Mouse (Mus musculus) lung, embryonic 16.5 days (tissue): Measurements from ENCODE around the gene Abhd16b. TPM values are rescaled to one million over a fixed set of nuclear protein-coding genes. Genes with fewer than 3 reads are reported as not detected.

Source experiments
- ATAC-seq: fragments of 200-750 bp; cut with Nextera tagmentation; 2 replicates; pipeline ENCODE4 v1.8.0; 2017; ENCODE audit warnings: low read depth, mild to moderate bottlenecking, moderate library complexity
- H3K27ac ChIP-seq: fragments of 300-500 bp; sonication (generic); 2 replicates; pipeline ENCODE4 v1.5.1; 2014; ENCODE audit warnings: mild to moderate bottlenecking, control low read depth, low read length
- H3K27me3 ChIP-seq: fragments of 300-500 bp; sonication (generic); 2 replicates; pipeline ENCODE4 v1.6.1; 2014; ENCODE audit warnings: low read depth, low read length, mixed read lengths; ENCODE audit not compliant: control insufficient read depth, insufficient read depth
- H3K36me3 ChIP-seq: fragments of 300-500 bp; sonication (generic); 2 replicates; pipeline ENCODE4 v1.6.1; 2014; ENCODE audit warnings: low read length; ENCODE audit not compliant: control insufficient read depth, insufficient read depth
- H3K4me1 ChIP-seq: fragments of 300-500 bp; sonication (generic); replicated peaks from 2 replicates; pipeline ENCODE4 v1.6.1; 2014; ENCODE audit warnings: low read length, mixed read lengths; ENCODE audit not compliant: control insufficient read depth, insufficient read depth
- H3K4me2 ChIP-seq: fragments of 300-500 bp; sonication (generic); 2 replicates; pipeline ENCODE4 v1.6.1; 2014; ENCODE audit warnings: low read depth, low read length, control low read depth
- H3K4me3 ChIP-seq: fragments of 300-500 bp; sonication (generic); 2 replicates; pipeline ENCODE4 v1.5.1; 2014; ENCODE audit warnings: mild to moderate bottlenecking, low read length, control low read depth
- H3K9ac ChIP-seq: fragments of 300-500 bp; sonication (generic); 2 replicates; pipeline ENCODE4 v1.6.1; 2014; ENCODE audit warnings: low read length, control low read depth
- H3K9me3 ChIP-seq: fragments of 300-500 bp; sonication (generic); 2 replicates; pipeline ENCODE4 v1.6.1; 2016; ENCODE audit warnings: low read length; ENCODE audit not compliant: control insufficient read depth
- WGBS: fragments of 180-500 bp; shearing (Covaris S2); extraction: QIAGEN DNeasy Blood & Tissue Kit; methylation state at CpG from one replicate; pipeline ENCODE4 v1.1.7; 2014; 5-methylcytosine and 5-hydroxymethylcytosine counted together
- polyA plus RNA-seq: library from polyadenylated mRNA; unstranded; fragments of >200 nt; fragmentation: Nextera tagmentation; extraction: Ambion mirVana; gene quantifications from 2 replicates; pipeline ENCODE4 v1.2.1, GENCODE M21; 2015

Gene Abhd16b
- polyA plus RNA-seq, 1 experiment from 2014 or later = 0.14 TPM

DNA sequence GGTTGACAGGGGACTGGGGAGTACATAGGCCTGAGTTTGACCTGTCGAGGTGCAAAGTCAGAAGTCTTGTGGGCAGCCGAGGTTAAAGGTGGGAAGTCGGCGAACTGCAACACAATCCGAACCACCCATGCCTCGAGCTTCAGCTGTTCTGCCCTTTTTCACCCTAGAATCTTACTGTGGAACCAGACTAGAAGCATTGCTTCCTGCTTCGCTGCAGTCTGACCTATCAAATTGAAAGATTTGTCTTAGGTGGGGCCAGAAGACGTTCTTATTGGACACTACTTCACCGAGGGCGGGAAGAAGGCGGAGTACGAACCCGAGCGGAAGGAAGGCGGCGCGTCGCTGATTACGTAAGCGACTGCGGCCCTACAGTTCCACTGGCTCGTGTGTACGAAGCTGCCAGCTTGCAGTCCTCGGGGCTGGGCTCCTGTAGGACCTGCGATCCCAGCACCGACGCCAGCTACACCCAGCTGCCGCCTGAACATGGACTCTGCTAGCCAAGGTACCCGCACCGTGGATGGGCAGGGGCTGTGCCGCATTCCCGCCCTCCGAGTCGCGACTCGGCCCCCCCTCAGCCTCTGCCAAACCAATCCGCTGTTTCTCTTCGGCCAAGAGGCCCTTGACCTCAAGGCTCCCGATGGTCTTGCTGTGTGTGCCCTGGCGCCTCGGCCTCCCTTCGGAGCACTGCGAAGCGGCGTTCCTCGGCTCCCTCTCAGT lies 4.0 kb downstream of the Abhd16b start, which contains the start of gene Tpd52l2:
TSS of gene Tpd52l2 (plus strand) at position 312 of the 717 bp plus-strand sequence.
- WGBS = under 1% methylated on average over 46 of the region's 46 CpGs
- H3K4me3 ChIP-seq = peak within 1 kb of the TSS; percentile 95
- no peaks in the 10 kb centered on the region for H3K27me3 ChIP-seq
- peaks cover 14% of the 10 kb centered on the region for H3K4me1 ChIP-seq
- peak; percentile 98 for ATAC-seq
- H3K36me3 ChIP-seq = peaks cover 6% of the 10 kb centered on the region
- H3K4me2 ChIP-seq = peak within 1 kb of the TSS; percentile 85
- no peaks in the 10 kb centered on the region for H3K9me3 ChIP-seq
- H3K9ac ChIP-seq = peak within 1 kb of the TSS; percentile 96
- peak within 1 kb of the TSS; percentile 97 for H3K27ac ChIP-seq

DNA sequence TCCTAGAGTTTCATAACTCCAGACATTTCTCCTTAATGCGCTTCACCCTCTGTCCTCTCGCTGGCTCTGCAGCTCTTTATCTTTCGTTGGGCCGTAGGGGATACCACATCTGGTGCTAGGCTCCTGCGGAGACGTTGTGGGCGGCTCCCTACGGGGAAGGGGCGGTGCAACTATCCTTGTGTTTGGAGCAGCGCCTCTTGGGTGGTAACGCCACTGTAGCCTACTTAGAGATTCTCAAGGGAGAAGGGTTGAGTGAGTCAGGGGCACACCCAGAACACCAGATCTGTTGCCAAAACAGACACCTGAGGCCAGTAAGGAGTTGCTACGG lies 4.5 kb downstream of the Abhd16b start:
- Histone ChIP-seq H3K27ac (peak overlapping the region; percentile 97), H3K36me3 (peaks cover 10% of the 10 kb centered on the region), H3K4me3 (peak overlapping the region; percentile 95), H3K9me3 (no peaks in the 10 kb centered on the region), H3K4me1 (peaks cover 14% of the 10 kb centered on the region), H3K4me2 (peak overlapping the region; percentile 85), H3K9ac (peak overlapping the region; percentile 96), H3K27me3 (no peaks in the 10 kb centered on the region)
- under 1% methylated on average over 12 of the region's 12 CpGs for WGBS
- ATAC-seq = peak; percentile 75

DNA sequence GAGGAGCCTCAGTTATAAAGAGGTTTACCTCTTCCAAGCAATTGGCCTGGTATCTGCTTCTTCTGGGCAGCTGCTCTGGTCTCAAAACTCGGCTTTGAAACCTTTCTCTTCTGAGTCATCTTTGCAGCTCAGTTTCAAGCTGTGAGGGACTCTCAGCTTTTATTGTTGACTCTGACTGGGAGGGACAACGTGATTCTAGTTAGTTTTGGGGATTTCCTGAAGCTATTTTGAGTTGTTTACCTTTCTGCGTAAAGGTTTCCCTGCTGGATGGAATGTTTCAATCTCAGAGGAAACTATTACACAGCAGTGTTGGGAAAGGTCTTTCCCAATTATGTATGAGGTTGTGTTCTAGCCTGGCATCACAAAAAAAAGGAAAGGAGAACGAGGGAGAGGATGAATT lies 5.6 kb downstream of the Abhd16b start:
- Histone ChIP-seq H3K4me3 (no peak overlapping the region), H3K4me1 (peaks cover 14% of the 10 kb centered on the region), H3K27me3 (no peaks in the 10 kb centered on the region), H3K4me2 (no peak overlapping the region; the same call in 1 of the 2 replicates), H3K27ac (no peak overlapping the region), H3K36me3 (peaks cover 18% of the 10 kb centered on the region), H3K9me3 (no peaks in the 10 kb centered on the region), H3K9ac (no peak overlapping the region)
- no peak for ATAC-seq
- 57% methylated on average over 4 of the region's 4 CpGs for WGBS

DNA sequence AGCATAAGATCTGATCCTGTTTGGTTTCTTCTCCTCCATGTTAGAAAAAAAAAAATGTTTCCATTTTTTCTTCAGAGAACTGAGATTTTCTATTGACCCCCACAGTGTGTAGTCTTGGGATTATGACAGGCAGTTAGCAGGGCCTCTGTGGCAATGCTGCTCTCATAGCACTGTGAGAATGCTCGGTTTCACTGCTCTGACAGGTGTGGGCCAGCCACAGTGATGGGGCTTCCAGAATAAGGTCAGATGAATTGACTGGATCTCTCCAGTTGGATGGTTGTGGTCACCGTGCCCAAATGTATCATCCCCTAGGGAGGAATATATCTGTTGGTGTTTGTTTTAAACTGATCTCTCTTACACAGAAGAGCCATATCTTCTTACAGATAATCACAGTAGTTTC lies 16.2 kb downstream of the Abhd16b start:
- Histone ChIP-seq H3K9me3 (no peaks in the 10 kb centered on the region), H3K36me3 (peaks cover 55% of the 10 kb centered on the region), H3K4me3 (no peak overlapping the region), H3K27me3 (no peaks in the 10 kb centered on the region), H3K4me2 (no peak overlapping the region), H3K27ac (no peak overlapping the region), H3K4me1 (0 out of 2 replicates have a peak, but pooled peaks cover 3% of the 10 kb centered on the region), H3K9ac (no peak overlapping the region)
- WGBS = 87% methylated on average over 2 of the region's 2 CpGs
- no peak for ATAC-seq

DNA sequence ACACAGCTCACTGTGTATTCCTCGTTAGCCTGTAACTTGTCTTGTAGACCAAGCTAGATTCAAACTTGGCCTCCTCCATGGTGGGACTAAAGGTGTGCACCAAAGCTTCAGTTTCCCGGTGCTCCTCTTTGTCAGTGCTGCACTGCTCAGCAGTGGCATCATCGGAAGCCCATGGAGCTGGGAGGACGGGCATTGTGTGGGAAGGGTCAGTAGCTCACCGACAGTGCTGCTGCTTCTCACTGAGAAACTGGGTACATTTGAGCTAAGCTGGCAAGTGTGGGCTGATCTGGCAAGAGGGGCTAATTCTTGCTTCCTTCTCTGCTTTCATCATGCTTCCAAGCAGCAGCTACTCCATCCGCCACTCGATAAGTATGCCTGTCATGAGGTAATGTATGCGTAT lies 18.2 kb downstream of the Abhd16b start:
- no peak overlapping the region for H3K9ac ChIP-seq
- no peak overlapping the region for H3K4me3 ChIP-seq
- no peaks in the 10 kb centered on the region for H3K27me3 ChIP-seq
- peaks cover 62% of the 10 kb centered on the region for H3K36me3 ChIP-seq
- no peaks in the 10 kb centered on the region for H3K4me1 ChIP-seq
- no peak overlapping the region for H3K27ac ChIP-seq
- 93% methylated on average over 8 of the region's 8 CpGs for WGBS
- ATAC-seq = no peak
- H3K9me3 ChIP-seq = no peaks in the 10 kb centered on the region
- H3K4me2 ChIP-seq = no peak overlapping the region

DNA sequence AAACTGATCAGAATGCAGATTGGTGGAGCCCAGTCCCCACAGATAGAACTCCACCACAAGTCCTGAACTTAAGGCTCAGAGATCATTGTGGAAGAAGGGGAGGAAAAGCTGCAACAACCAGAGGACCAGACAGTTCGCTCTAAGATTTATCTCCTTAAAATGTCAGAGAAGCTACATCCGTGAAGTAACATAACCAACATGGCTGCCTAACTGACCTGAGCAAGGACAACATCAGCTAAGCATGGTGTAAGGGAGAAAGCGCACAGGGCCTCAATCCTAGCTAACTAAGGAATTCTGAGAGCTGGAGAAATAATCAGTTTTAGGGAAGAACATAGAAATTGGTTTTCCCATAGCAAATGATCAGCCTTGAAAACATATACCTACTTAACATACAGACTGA lies 26.2 kb downstream of the Abhd16b start:
- H3K36me3 ChIP-seq = peaks cover 30% of the 10 kb centered on the region

DNA sequence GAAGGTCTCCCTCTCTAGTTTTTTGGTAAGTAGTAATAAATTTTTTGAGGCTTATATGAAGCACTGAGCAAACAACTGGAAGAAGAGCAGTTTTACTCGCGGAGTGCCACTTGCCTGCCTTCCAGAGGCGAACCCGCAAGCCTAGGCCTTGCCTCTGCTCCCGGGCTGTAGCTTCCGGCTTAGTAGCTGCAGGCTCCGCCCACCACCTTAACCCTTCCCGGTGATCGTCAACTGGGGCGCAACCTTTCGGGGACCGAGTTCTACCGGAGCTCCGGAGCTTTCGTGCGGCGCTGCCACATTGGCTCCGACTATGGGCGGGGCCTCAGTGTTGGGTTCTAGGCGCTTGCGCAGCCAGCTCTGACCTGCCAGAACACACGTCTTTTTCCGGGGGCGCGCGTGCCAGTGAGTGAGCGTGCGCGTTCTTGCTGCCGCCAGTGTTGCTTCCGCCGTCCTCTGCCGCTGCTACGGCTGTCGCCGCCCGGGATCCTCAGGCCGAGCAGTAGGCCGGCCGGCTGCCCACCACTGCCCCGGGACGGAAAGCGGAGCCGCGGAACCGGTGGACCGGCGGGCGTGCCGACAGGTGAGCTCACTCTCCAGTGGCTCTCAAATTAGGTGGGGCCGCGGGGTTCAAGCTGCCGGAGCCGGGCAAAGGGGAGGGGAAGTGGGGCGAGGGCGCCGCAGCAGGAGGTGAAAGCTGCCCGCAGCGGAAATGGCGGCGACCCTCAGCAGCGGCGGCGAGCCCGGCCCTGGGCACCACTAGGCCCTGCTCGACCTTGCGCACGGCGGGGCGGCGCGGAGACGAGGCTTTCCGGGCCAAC lies 27.3 kb downstream of the Abhd16b start, which contains the start of gene Dnajc5:
TSS of gene Dnajc5 (plus strand) at position 368 of the 818 bp plus-strand sequence.
- Histone ChIP-seq H3K9ac (peak within 1 kb of the TSS; percentile 92), H3K27ac (peak within 1 kb of the TSS; percentile 99), H3K4me2 (peak within 1 kb of the TSS; percentile 81), H3K4me1 (peaks cover 21% of the 10 kb centered on the region), H3K36me3 (peaks cover 23% of the 10 kb centered on the region), H3K4me3 (peak within 1 kb of the TSS; percentile 81), H3K9me3 (no peaks in the 10 kb centered on the region), H3K27me3 (no peaks in the 10 kb centered on the region)
- WGBS = 0% methylated on average over 74 of the region's 74 CpGs
- ATAC-seq = peak; percentile 97

More for the DNA sequence above, 26.2 kb downstream of the Abhd16b start:
- H3K4me3 ChIP-seq = peak overlapping the region; percentile 81
- 61% methylated on average over 3 of the region's 3 CpGs for WGBS
- no peak for ATAC-seq
- H3K9ac ChIP-seq = peak overlapping the region; percentile 92
- peaks cover 19% of the 10 kb centered on the region for H3K4me1 ChIP-seq
- no peaks in the 10 kb centered on the region for H3K9me3 ChIP-seq
- H3K4me2 ChIP-seq = peak overlapping the region; percentile 81
- H3K27me3 ChIP-seq = no peaks in the 10 kb centered on the region
- peak overlapping the region; percentile 99 for H3K27ac ChIP-seq

DNA sequence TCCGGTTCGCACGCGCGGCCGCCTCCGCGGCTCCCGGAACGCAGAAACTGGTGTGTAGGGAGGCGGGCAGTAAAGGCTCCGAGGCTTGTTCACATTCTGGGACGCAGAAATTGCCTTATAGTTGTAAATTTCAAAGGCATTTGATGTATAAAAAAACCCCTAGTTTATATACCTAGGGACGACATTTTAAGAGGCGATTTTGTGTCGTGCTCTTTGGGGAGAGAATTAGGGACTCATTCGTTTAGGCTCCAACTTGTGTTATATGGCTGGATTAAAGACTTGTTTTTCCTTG lies 27.9 kb downstream of the Abhd16b start:
- peak overlapping the region; percentile 81 for H3K4me2 ChIP-seq
- no peaks in the 10 kb centered on the region for H3K27me3 ChIP-seq
- H3K4me1 ChIP-seq = peaks cover 21% of the 10 kb centered on the region
- peak overlapping the region; percentile 99 for H3K27ac ChIP-seq
- peak overlapping the region; percentile 81 for H3K4me3 ChIP-seq
- H3K9ac ChIP-seq = peak overlapping the region; percentile 92
- no peaks in the 10 kb centered on the region for H3K9me3 ChIP-seq
- no peak for ATAC-seq
- 0% methylated on average over 17 of the region's 17 CpGs for whole genome bisulfite sequencing
- peaks cover 19% of the 10 kb centered on the region for H3K36me3 ChIP-seq

DNA sequence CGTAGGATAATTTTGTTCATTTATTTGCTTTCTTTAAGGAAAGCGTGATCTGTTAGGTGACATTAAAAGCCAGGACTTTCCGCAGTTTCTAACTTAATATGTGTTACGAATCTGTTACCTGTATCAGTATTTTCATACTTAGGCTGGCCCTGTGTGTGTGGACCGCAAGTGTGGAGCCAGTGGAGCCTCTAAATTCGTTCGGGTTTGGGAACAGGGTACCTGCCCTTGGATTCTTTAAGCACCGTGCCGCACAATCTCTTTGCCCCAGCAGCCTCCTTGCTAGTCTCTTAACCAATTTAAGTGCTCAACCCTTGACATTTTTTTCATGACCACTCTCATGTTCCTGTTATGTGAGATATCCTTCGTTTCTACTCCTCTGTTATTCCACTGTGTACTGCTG lies 28.5 kb downstream of the Abhd16b start:
- H3K4me3 ChIP-seq = peak overlapping the region; percentile 81
- no peak overlapping the region; the same call in 1 of the 2 replicates for H3K27ac ChIP-seq
- H3K27me3 ChIP-seq = no peaks in the 10 kb centered on the region
- 27% methylated on average over 10 of the region's 10 CpGs for WGBS
- H3K36me3 ChIP-seq = peaks cover 13% of the 10 kb centered on the region
- no peak for ATAC-seq
- peaks cover 21% of the 10 kb centered on the region for H3K4me1 ChIP-seq
- H3K9me3 ChIP-seq = no peaks in the 10 kb centered on the region
- peak overlapping the region; percentile 92 for H3K9ac ChIP-seq
- peak overlapping the region; percentile 81 for H3K4me2 ChIP-seq
